Mouse (Mus musculus) heart, embryonic 16.5 days (tissue): ENCODE measurements around the gene Pla2g4f. TPM values are rescaled to one million over a fixed set of nuclear protein-coding genes. Genes with fewer than 3 reads are reported as not detected.
A peak's percentile ranks its signal among the peaks of the same experiment; 100 is the strongest.

Experiments
- ATAC-seq: fragments of 200-750 bp; cut with Nextera tagmentation; replicated peaks from 2 replicates; pipeline ENCODE4 v1.8.0; 2017; ENCODE audit warnings: moderate number of reproducible peaks; ENCODE audit not compliant: insufficient read depth, low FRiP score; ENCODE audit errors: extremely low read depth
- H3K27ac ChIP-seq: fragments of 300-500 bp; sonication (generic); 2 replicates; pipeline ENCODE4 v1.5.1; 2014; ENCODE audit warnings: mild to moderate bottlenecking, low read length, control low read depth, moderate library complexity
- H3K27me3 ChIP-seq: fragments of 300-500 bp; sonication (generic); 2 replicates; pipeline ENCODE4 v1.6.1; 2014; ENCODE audit warnings: low read length, mixed read lengths; ENCODE audit not compliant: control insufficient read depth, insufficient read depth
- H3K36me3 ChIP-seq: fragments of 300-500 bp; sonication (generic); 2 replicates; pipeline ENCODE4 v1.6.1; 2014; ENCODE audit not compliant: control insufficient read depth, insufficient read depth
- H3K4me1 ChIP-seq: fragments of 300-500 bp; sonication (generic); 2 replicates; pipeline ENCODE4 v1.6.1; 2014; ENCODE audit warnings: low read length, mixed read lengths; ENCODE audit not compliant: control insufficient read depth, insufficient read depth
- H3K4me2 ChIP-seq: fragments of 300-500 bp; sonication (generic); 2 replicates; pipeline ENCODE4 v1.6.1; 2014; ENCODE audit warnings: low read depth, mild to moderate bottlenecking, control low read depth, low read length
- H3K4me3 ChIP-seq: fragments of 300-500 bp; sonication (generic); 2 replicates; pipeline ENCODE4 v1.5.1; 2014; ENCODE audit warnings: mild to moderate bottlenecking, control low read depth, low read length
- H3K9ac ChIP-seq: fragments of 300-500 bp; sonication (generic); 2 replicates; pipeline ENCODE4 v1.6.1; 2014; ENCODE audit warnings: low read length, control low read depth
- H3K9me3 ChIP-seq: fragments of 300-500 bp; sonication (generic); replicated peaks from 2 replicates; pipeline ENCODE4 v1.6.1; 2016; ENCODE audit warnings: low read length; ENCODE audit not compliant: control insufficient read depth
- WGBS: fragments of 180-500 bp; shearing (Covaris S2); extraction: QIAGEN DNeasy Blood & Tissue Kit; methylation state at CpG from one replicate; pipeline ENCODE4 v1.1.7; 2014; 5-methylcytosine and 5-hydroxymethylcytosine counted together
- polyA plus RNA-seq: library from polyadenylated mRNA; unstranded; fragments of >200 nt; fragmentation: Nextera tagmentation; extraction: Ambion mirVana; gene quantifications from 2 replicates; pipeline ENCODE4 v1.2.1, GENCODE M21; 2015

Gene Pla2g4f
- polyA plus RNA-seq = 0.04 and 0.21 TPM in 2 replicates

DNA sequence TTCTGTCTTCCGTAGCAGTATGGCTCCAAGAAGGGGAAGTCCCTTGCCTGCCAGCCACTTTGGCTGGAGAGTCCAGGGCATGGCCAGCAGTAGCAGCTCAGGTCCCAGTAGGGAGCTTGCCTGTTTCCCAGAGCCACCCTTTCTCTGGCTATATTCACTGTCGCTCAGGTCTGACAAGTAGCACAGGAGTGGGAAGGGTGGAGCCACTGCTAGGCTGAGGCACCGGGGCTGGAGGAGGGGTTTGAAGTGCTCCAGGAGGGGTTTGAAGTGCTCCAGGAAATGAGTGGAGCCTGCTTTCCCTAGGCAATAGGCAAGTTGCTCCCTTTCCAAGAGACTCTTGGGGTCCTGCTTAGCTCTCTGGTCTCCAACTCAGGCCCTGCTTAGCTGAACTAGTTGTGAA lies at the start of gene Pla2g4f:
TSS of gene Pla2g4f (minus strand) at position 190 of the 400 bp plus-strand sequence.
- Histone ChIP-seq H3K27ac (no peak within 1 kb of the TSS), H3K36me3 (peaks cover 18% of the 10 kb centered on the region)
- 36% methylated on average over 3 of the region's 3 CpGs for WGBS

DNA sequence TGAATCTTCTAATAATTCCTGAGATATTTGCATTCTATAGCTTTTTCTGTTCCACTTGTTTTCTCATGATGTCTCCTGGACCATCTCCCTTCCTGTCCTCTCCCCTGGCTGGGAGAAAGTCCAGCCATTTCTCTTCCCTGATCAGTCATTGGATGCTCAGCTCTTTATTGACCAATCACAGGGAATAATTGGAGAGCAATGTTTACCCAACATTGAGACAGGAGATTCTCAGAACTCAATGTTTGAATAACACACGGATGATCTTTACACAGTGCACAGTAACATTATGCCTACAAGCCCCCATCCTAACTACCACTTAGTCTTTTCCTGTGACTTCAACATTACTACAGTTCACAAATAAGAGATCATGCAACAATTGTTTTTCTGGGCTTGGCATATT lies 46.5 kb upstream of the Pla2g4f start:
- H3K36me3 ChIP-seq = peaks cover 43% of the 10 kb centered on the region
- 71% methylated on average over 1 of the region's 1 CpGs for WGBS
- ATAC-seq = no peak

More for the DNA sequence above, at the start of gene Pla2g4f:
- no peak within 1 kb of the TSS for H3K4me3 ChIP-seq
- no peak for ATAC-seq
- no peaks in the 10 kb centered on the region for H3K4me1 ChIP-seq
- no peaks in the 10 kb centered on the region for H3K27me3 ChIP-seq
- H3K9ac ChIP-seq = no peak within 1 kb of the TSS
- no peak within 1 kb of the TSS for H3K4me2 ChIP-seq
- no peaks in the 10 kb centered on the region for H3K9me3 ChIP-seq

DNA sequence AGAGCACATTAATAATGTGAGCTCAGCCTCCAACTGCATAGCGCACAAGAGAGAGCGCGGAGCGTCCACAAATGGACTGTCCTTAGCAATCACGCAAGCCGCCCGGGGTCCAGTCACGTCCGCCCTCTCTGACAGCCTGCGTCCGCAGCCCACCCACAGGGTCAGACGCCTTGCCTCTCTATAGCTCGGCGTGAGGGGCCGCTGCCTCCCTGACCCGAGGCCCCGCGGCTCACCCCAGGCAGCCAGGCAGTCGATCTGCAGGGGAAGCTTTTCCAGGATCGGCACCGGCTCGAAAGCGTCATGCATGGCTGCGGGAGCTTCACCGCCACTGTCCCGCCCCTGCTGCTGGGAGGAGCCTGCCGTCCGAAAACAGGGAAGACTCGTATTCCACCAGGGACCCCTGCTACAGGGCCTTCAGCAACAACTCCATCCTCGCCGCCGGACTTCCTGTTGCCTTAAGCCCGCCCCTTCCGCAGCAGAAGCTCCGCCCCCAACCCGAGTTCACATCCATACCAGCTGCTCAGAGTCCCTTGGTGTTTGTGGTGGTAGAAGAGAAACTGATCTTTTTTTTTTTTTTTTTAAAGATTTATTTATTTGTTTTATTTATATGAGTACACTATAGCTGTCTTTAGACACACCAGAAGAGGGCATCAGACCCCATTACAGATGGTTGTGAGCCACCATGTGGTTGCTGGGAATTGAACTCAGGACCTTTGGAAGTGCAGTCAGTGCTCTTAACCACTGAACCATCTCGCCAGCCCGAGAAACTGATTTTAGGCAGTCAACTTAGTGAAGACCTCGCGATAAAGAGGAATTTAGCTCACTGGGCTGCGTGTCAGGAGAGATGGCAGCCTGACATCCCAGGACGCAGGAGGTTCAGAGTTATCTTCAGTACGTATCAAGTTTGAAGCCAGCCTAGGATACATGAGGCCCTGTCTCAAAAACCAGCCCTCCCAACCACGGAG lies 39.0 kb upstream of the Pla2g4f start, which contains the start of gene Vps39:
TSS of gene Vps39 (minus strand) at position 456 of the 965 bp plus-strand sequence.
- 12% methylated on average over 44 of the region's 44 CpGs for WGBS
- H3K36me3 ChIP-seq = peaks cover 23% of the 10 kb centered on the region
- peak within 1 kb of the TSS; percentile 77 for H3K4me3 ChIP-seq

More for the DNA sequence above, 46.5 kb upstream of the Pla2g4f start:
- Histone ChIP-seq H3K9me3 (no peaks in the 10 kb centered on the region), H3K27me3 (no peaks in the 10 kb centered on the region), H3K9ac (no peak overlapping the region), H3K27ac (no peak overlapping the region), H3K4me1 (no peaks in the 10 kb centered on the region), H3K4me2 (no peak overlapping the region), H3K4me3 (no peak overlapping the region)

DNA sequence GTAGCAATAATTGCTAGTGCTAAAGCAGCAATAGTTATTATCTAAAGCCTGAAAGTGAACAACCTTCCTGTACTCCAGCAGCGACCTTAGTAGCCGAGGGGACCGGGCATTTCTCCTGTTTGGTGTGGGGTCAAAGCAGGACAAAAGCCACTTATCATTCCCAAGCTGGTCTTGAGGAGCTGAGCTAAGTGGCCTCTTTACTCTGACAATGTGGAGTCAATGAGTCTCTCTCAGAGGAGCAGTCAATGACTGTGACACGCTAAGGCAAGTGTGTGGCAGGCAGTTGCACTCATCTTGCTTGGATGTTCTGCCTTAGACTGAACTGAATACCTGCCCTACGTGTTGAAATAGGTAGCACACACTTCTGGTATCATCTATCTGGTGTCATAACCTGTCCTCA lies 37.4 kb upstream of the Pla2g4f start:
- WGBS = 44% methylated on average over 5 of the region's 5 CpGs
- Histone ChIP-seq H3K9me3 (no peaks in the 10 kb centered on the region), H3K27ac (no peak overlapping the region), H3K4me2 (no peak overlapping the region), H3K9ac (no peak overlapping the region; the same call in 1 of the 2 replicates), H3K27me3 (no peaks in the 10 kb centered on the region), H3K4me3 (no peak overlapping the region), H3K36me3 (peaks cover 29% of the 10 kb centered on the region), H3K4me1 (peaks cover 12% of the 10 kb centered on the region)
- ATAC-seq = no peak

More for the DNA sequence above, 39.0 kb upstream of the Pla2g4f start, which contains the start of gene Vps39:
- peak within 1 kb of the TSS; percentile 60 for H3K4me2 ChIP-seq
- H3K27ac ChIP-seq = peak within 1 kb of the TSS; percentile 64; the same call in 1 of the 2 replicates
- peak; percentile 85 for ATAC-seq
- H3K27me3 ChIP-seq = no peaks in the 10 kb centered on the region
- peaks cover 12% of the 10 kb centered on the region for H3K4me1 ChIP-seq
- H3K9ac ChIP-seq = peak within 1 kb of the TSS; percentile 88
- H3K9me3 ChIP-seq = no peaks in the 10 kb centered on the region

DNA sequence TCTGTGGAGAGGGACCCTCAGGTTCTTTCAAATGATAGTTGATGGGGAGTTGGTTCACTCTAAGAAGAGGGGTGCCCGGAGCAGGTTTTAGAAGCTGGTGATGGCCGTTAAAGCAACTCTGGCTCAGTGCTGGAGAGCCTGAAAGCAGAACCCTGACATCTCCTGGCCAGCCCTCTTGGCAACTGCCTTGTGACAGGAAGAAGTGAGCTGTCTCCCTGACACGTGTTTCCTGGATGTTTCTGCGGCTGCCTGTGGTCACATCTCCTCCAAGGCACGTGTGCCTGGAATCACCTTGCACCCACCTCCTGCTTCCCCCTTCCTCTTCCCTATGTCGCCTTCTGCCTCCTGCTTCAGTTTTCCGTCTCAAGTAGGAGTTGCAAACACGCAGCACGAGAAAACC lies 34.2 kb upstream of the Pla2g4f start:
- no peak overlapping the region for H3K4me2 ChIP-seq
- no peaks in the 10 kb centered on the region for H3K9me3 ChIP-seq
- no peak overlapping the region for H3K27ac ChIP-seq
- H3K27me3 ChIP-seq = no peaks in the 10 kb centered on the region
- WGBS = 69% methylated on average over 9 of the region's 9 CpGs
- peaks cover 28% of the 10 kb centered on the region for H3K36me3 ChIP-seq
- ATAC-seq = no peak
- H3K9ac ChIP-seq = no peak overlapping the region
- H3K4me1 ChIP-seq = peaks cover 12% of the 10 kb centered on the region
- no peak overlapping the region for H3K4me3 ChIP-seq

DNA sequence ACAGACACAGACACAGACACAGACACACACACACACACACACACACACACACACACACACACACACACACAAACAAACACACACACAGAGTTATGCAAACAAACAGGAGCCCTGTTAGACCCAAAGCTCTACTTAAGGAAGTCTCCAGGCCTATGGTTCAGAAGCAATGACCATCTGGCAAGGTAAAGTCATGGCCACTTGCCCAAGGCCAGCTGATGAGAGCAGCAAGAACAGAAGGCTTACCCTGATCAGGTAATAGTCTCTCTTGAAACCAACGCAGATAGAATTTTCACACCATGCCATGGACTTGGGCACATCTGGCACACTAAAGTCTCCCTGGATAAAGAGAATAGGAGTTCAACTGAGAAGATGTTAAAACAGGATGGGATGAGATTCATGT lies 27.8 kb upstream of the Pla2g4f start:
- H3K4me3 ChIP-seq = no peak overlapping the region
- H3K9me3 ChIP-seq = no peaks in the 10 kb centered on the region
- no peak overlapping the region for H3K27ac ChIP-seq
- no peaks in the 10 kb centered on the region for H3K4me1 ChIP-seq
- WGBS = 90% methylated on average over 1 of the region's 1 CpGs
- peaks cover 38% of the 10 kb centered on the region for H3K36me3 ChIP-seq
- ATAC-seq = no peak
- no peak overlapping the region for H3K9ac ChIP-seq
- H3K4me2 ChIP-seq = no peak overlapping the region
- no peaks in the 10 kb centered on the region for H3K27me3 ChIP-seq

DNA sequence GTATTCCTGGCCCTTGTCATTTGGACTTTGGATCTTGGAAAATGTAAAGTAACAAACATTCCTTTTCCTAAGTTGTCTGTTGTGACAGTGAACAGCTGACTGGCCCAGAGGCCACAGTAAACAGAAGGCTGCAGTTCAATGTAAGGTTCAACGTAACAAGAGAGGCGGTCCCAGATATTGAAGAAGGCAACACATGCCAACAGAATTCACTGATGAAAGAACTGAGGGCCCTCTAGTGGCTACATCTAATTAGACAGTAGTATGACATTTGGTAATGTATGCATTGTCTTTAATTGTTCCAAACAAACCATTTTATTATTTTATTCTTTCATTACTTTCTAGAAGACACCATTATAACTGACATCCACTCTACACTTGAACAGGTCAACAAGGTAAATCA lies 23.9 kb upstream of the Pla2g4f start:
- H3K27ac ChIP-seq = no peak overlapping the region
- no peaks in the 10 kb centered on the region for H3K27me3 ChIP-seq
- H3K9ac ChIP-seq = no peak overlapping the region
- H3K9me3 ChIP-seq = no peaks in the 10 kb centered on the region
- peaks cover 26% of the 10 kb centered on the region for H3K36me3 ChIP-seq
- H3K4me2 ChIP-seq = no peak overlapping the region
- no peak for ATAC-seq
- WGBS = 68% methylated on average over 2 of the region's 2 CpGs
- H3K4me1 ChIP-seq = no peaks in the 10 kb centered on the region
- no peak overlapping the region for H3K4me3 ChIP-seq

DNA sequence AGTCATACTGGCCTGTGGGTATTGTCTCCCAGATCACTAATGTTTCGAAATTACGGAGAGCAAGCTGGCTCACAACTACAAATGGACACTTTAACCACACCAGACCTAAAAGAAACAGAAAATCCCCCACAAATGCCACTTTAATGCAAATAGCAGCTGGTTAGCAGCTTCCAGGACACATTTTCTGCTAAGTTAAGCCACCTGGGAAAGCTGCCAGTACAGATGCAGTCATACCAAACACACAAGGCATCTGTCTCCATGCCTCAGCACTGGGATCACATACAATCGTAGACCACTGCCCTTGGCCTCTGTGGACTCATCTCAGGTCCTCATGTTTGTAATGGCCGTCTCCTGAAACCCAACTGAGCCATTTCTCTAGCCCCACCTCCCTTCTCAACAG lies 17.6 kb upstream of the Pla2g4f start:
- WGBS = 80% methylated on average over 4 of the region's 4 CpGs
- H3K36me3 ChIP-seq = peaks cover 32% of the 10 kb centered on the region
- no peak for ATAC-seq
- no peak overlapping the region for H3K4me3 ChIP-seq
- H3K9me3 ChIP-seq = no peaks in the 10 kb centered on the region
- no peak overlapping the region for H3K9ac ChIP-seq
- H3K27me3 ChIP-seq = no peaks in the 10 kb centered on the region
- no peaks in the 10 kb centered on the region for H3K4me1 ChIP-seq
- no peak overlapping the region for H3K27ac ChIP-seq
- no peak overlapping the region for H3K4me2 ChIP-seq

DNA sequence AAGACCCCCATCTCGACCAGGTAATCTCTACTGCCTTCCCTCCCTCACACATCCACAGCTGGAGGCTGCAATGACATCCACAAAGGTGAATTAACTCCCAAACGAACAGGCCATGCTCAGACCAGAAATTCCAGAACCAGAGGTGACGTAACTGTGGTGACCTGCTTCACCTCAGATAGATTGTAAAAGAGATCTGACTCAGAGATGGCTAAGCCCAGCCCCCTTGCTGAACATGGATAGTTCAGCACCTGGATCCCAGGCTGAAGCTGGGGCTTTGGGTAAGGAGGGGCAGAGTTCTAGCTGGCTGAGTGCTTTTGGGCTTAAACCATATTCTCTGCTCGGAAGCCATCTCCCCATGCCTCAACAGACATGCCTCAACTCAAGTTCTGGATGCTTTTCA lies 1.1 kb upstream of the Pla2g4f start:
- no peaks in the 10 kb centered on the region for H3K27me3 ChIP-seq
- H3K36me3 ChIP-seq = peaks cover 23% of the 10 kb centered on the region
- H3K9ac ChIP-seq = no peak overlapping the region
- H3K4me1 ChIP-seq = no peaks in the 10 kb centered on the region
- H3K27ac ChIP-seq = no peak overlapping the region
- H3K4me3 ChIP-seq = no peak overlapping the region
- ATAC-seq = no peak
- no peak overlapping the region for H3K4me2 ChIP-seq
- 68% methylated on average over 4 of the region's 4 CpGs for WGBS
- H3K9me3 ChIP-seq = no peaks in the 10 kb centered on the region
